Mouse (Mus musculus) small intestine, adult 2 months (tissue): ENCODE results near the gene Ebi3. TPM values are rescaled to one million over a fixed set of nuclear protein-coding genes. Genes with fewer than 3 reads are reported as not detected.
"Not testable (repeated sequence)": the region's sequence is repeated elsewhere in the genome, so short reads cannot be mapped to it uniquely, and the experiment has no call there.

Source experiments
- H3K27ac ChIP-seq: fragments of 200-500 bp; 2 replicates; pipeline ENCODE4 v1.5.1; 2012; ENCODE audit warnings: low read depth, low read length, control low read depth, inconsistent platforms; ENCODE audit not compliant: insufficient read depth
- H3K27me3 ChIP-seq: fragments of 200-500 bp; 2 replicates; pipeline ENCODE4 v1.6.1; 2012; ENCODE audit warnings: mild to moderate bottlenecking, moderate library complexity, low read length, inconsistent platforms; ENCODE audit not compliant: control insufficient read depth, insufficient read depth
- H3K36me3 ChIP-seq: fragments of 200-500 bp; 2 replicates; pipeline ENCODE4 v1.6.1; 2012; ENCODE audit warnings: mild to moderate bottlenecking, low read length, control low read depth, inconsistent platforms; ENCODE audit not compliant: control insufficient read depth, insufficient read depth
- H3K4me1 ChIP-seq: fragments of 200-500 bp; 2 replicates; pipeline ENCODE4 v1.6.1; 2012; ENCODE audit warnings: low read length, inconsistent platforms, mixed read lengths; ENCODE audit not compliant: control insufficient read depth, insufficient read depth, insufficient read length
- H3K4me3 ChIP-seq: fragments of 200-500 bp; 2 replicates; pipeline ENCODE4 v1.5.1; 2012; ENCODE audit warnings: low read depth, mild to moderate bottlenecking, control low read depth, inconsistent platforms, low read length, moderate library complexity
- CTCF ChIP-seq: fragments of 200-500 bp; IDR thresholded peaks from 2 replicates; pipeline ENCODE4 v1.5.1; 2012; ENCODE audit warnings: low read depth, mild to moderate bottlenecking, control low read depth, inconsistent platforms, low read length, moderate library complexity, mixed read lengths; ENCODE audit not compliant: insufficient replicate concordance, insufficient read length; ENCODE audit errors: extremely low read depth
- POLR2A ChIP-seq: fragments of 200-500 bp; IDR thresholded peaks from 2 replicates; pipeline ENCODE4 v1.6.1; 2012; ENCODE audit warnings: low read depth, mild to moderate bottlenecking, control low read depth, inconsistent platforms, low read length, moderate library complexity
- WGBS: fragments of 180-500 bp; shearing (Covaris S2); methylation state at CpG from one replicate; pipeline ENCODE4 v1.1.7; 2018; 5-methylcytosine and 5-hydroxymethylcytosine counted together
- polyA plus RNA-seq: library from polyadenylated mRNA; depleted of rRNA; stranded (reverse); fragments of >200 nt; gene quantifications from 2 replicates; pipeline ENCODE4 v1.2.3, GENCODE M21; 2012

Gene Ebi3
- polyA plus RNA-seq, 1 experiment: 7.5 TPM

- TF ChIP-seq POLR2A: no peak
- no peak overlapping the region for H3K27ac ChIP-seq
- no peaks in the 10 kb centered on the region for H3K27me3 ChIP-seq
- no peaks in the 10 kb centered on the region for H3K36me3 ChIP-seq
- H3K4me3 ChIP-seq: no peak overlapping the region
- H3K4me1 ChIP-seq: peaks cover 5% of the 10 kb centered on the region; the same call in 1 of the 2 replicates
- WGBS: 97% methylated on average over 15 of the region's 15 CpGs
Measured at GRCm38 (mm10) chr17:55933191-55933590, 19.2 kb upstream of the Ebi3 start.

- Histone ChIP-seq H3K27ac (peak overlapping the region; percentile 96), H3K4me3 (peak overlapping the region; percentile 63)
- WGBS: 12% methylated on average over 10 of the region's 10 CpGs
- H3K4me1 ChIP-seq, H3K27me3 ChIP-seq, H3K36me3 ChIP-seq: not testable (repeated sequence)
Measured at GRCm38 (mm10) chr17:55944387-55944865, 8.0 kb upstream of the Ebi3 start.

GRCm38 (mm10) chr17:55944866-55945682 is 7.4 kb upstream of the Ebi3 start:
- Histone ChIP-seq H3K4me3 (peak overlapping the region; percentile 63), H3K27ac (peak overlapping the region; percentile 96)
- H3K4me1 ChIP-seq, H3K36me3 ChIP-seq, H3K27me3 ChIP-seq: not testable (repeated sequence)
- under 1% methylated on average over 56 of the region's 56 CpGs for WGBS

- TF ChIP-seq CTCF (no peak), POLR2A (no peak)
- H3K36me3 ChIP-seq: no peaks in the 10 kb centered on the region
- 10% methylated on average over 5 of the region's 5 CpGs for WGBS
- no peaks in the 10 kb centered on the region for H3K27me3 ChIP-seq
- peak overlapping the region; percentile 96 for H3K27ac ChIP-seq
- peak overlapping the region; percentile 63 for H3K4me3 ChIP-seq
- H3K4me1 ChIP-seq: no peaks in the 10 kb centered on the region
Measured at GRCm38 (mm10) chr17:55945696-55946095, 6.7 kb upstream of the Ebi3 start.

- no peak overlapping the region for H3K4me3 ChIP-seq
- no peaks in the 10 kb centered on the region for H3K27me3 ChIP-seq
- H3K36me3 ChIP-seq: no peaks in the 10 kb centered on the region
- no peaks in the 10 kb centered on the region for H3K4me1 ChIP-seq
- TF ChIP-seq POLR2A (no peak), CTCF (no peak)
- H3K27ac ChIP-seq: no peak overlapping the region
- WGBS: 85% methylated on average over 4 of the region's 4 CpGs
Measured at GRCm38 (mm10) chr17:55948647-55949046, 3.8 kb upstream of the Ebi3 start.

GRCm38 (mm10) chr17:55949400-55949799 is 3.0 kb upstream of the Ebi3 start, which contains the start of gene Zfp119b:
Gene Zfp119b, minus strand, starts transcription at chr17:55949500.
- Histone ChIP-seq H3K4me1 (no peaks in the 10 kb centered on the region), H3K27me3 (no peaks in the 10 kb centered on the region), H3K27ac (no peak within 1 kb of the TSS), H3K36me3 (no peaks in the 10 kb centered on the region), H3K4me3 (no peak within 1 kb of the TSS)
- 83% methylated on average over 2 of the region's 2 CpGs for WGBS
- TF ChIP-seq CTCF: no peak
- no peak for TF ChIP-seq POLR2A

GRCm38 (mm10) chr17:55950601-55951000 is 1.8 kb upstream of the Ebi3 start:
- Histone ChIP-seq H3K36me3 (no peaks in the 10 kb centered on the region), H3K27me3 (no peaks in the 10 kb centered on the region), H3K27ac (no peak overlapping the region), H3K4me3 (no peak overlapping the region), H3K4me1 (no peaks in the 10 kb centered on the region)
- TF ChIP-seq POLR2A (no peak), CTCF (no peak)
- 77% methylated on average over 9 of the region's 9 CpGs for WGBS
